Mouse (Mus musculus) gastrocnemius, postnatal 4 days (tissue): ENCODE measurements at regions not wholly inside any gene's neighbourhood (a gene's known extent, or its start where the extent isn't known, plus 50 kb on each side); places are given as distances from the start of the nearest gene placed in this dataset.

ENCODE experiments used
- DNase-seq, 2 experiments: peaks; one replicate each; pipeline ENCODE4 v3.0.0; 2021 to 2022; ENCODE audit warnings: low spot score in 2 of 2, mixed read lengths in 2 of 2

GRCm38 (mm10) chr13:97459106-97459505 lies 218.2 kb downstream of the Enc1 start:
- DNase-seq, result no peak

GRCm38 (mm10) chr13:97455961-97456360 lies 215.1 kb downstream of the Enc1 start:
- no peak for DNase-seq

- no peak for DNase-seq
Measured at GRCm38 (mm10) chr13:97454715-97455114, 213.8 kb downstream of the Enc1 start.

- no peak for DNase-seq
Measured at GRCm38 (mm10) chr13:97453469-97453868, 212.6 kb downstream of the Enc1 start.

- DNase-seq, result no peak
Measured at GRCm38 (mm10) chr13:97453090-97453430, 212.2 kb downstream of the Enc1 start.

GRCm38 (mm10) chr13:97452386-97453089 lies 211.6 kb downstream of the Enc1 start:
- DNase-seq, result no peak

GRCm38 (mm10) chr13:97451276-97451675 lies 210.4 kb downstream of the Enc1 start:
- DNase-seq, result no peak

- no peak for DNase-seq
Measured at GRCm38 (mm10) chr13:97448123-97448522, 207.2 kb downstream of the Enc1 start.

GRCm38 (mm10) chr13:97443731-97444428 lies 203.0 kb downstream of the Enc1 start:
- no peak for DNase-seq

- DNase-seq, result no peak
Measured at GRCm38 (mm10) chr13:97442806-97443205, 201.9 kb downstream of the Enc1 start.

GRCm38 (mm10) chr13:97442283-97442682 lies 201.4 kb downstream of the Enc1 start:
- no peak for DNase-seq

- no peak for DNase-seq
Measured at GRCm38 (mm10) chr13:97441803-97442202, 200.9 kb downstream of the Enc1 start.

GRCm38 (mm10) chr13:97439216-97439979 lies 198.5 kb downstream of the Enc1 start:
- DNase-seq, result peak in 1 of 2 experiments; percentile 24

GRCm38 (mm10) chr13:97438692-97439091 lies 197.8 kb downstream of the Enc1 start:
- DNase-seq, result no peak

- DNase-seq, result no peak
Measured at GRCm38 (mm10) chr13:97438277-97438676, 197.4 kb downstream of the Enc1 start.

GRCm38 (mm10) chr13:97436719-97437350 lies 195.9 kb downstream of the Enc1 start:
- DNase-seq, result no peak

GRCm38 (mm10) chr13:97435865-97436718 lies 195.2 kb downstream of the Enc1 start:
- DNase-seq, result peak; percentile 33 to 62

- DNase-seq, result no peak
Measured at GRCm38 (mm10) chr13:97434961-97435864, 194.3 kb downstream of the Enc1 start.

- no peak for DNase-seq
Measured at GRCm38 (mm10) chr13:97434167-97434566, 193.3 kb downstream of the Enc1 start.

- DNase-seq, result no peak
Measured at GRCm38 (mm10) chr13:97432627-97433026, 191.7 kb downstream of the Enc1 start.
